Mouse (Mus musculus): ENCODE data around the gene Gm49321. TPM values are rescaled to one million over a fixed set of nuclear protein-coding genes. Genes with fewer than 3 reads are reported as not detected.

The Gm49321 gene
- polyA plus RNA-seq, 1 experiment, result not detected

DNA sequence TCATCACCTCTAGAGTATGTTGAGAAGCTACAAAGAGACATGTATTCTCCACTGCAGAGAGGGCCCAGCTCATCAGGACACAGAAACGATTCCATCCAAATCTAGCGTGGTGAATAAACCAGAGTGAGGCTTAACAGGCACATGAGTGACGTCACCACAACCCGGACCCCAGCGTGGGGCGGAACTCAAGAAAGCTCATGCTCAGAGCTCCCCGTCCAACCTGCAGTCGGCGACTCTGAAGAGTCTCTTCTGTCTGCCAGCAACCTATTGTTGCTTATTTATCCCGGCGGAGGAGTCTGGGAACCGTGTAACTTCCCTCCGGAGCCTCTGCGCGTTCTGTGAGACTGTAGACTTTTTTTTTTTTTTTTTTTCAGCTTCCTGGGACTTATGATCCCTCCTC is 15.4 kb downstream of the Gm49321 start:
- Histone ChIP-seq H3K4me3 (replicated peaks; ENCODE audit: insufficient read depth, low read depth, low read length) (peak overlapping the region; percentile 35), H3K27me3 (ENCODE audit: control insufficient read depth, insufficient read depth, low read length) (no peaks in the 10 kb centered on the region), H3K4me1 (ENCODE audit: control insufficient read depth, insufficient read depth, low read length) (peaks cover 6% of the 10 kb centered on the region), H3K27ac (ENCODE audit: insufficient read depth, low read length) (no peak overlapping the region)
- peak; percentile 45 to 49 for DNase-seq
- WGBS, result 8% methylated on average over 15 of the region's 15 CpGs
- TF ChIP-seq POLR2A (IDR thresholded peaks at IDR 0.05; ENCODE audit: borderline replicate concordance, insufficient read depth, low read length) (no peak), CTCF (IDR thresholded peaks at IDR 0.05; ENCODE audit: borderline replicate concordance, insufficient read depth, low read depth, low read length) (no peak)

DNA sequence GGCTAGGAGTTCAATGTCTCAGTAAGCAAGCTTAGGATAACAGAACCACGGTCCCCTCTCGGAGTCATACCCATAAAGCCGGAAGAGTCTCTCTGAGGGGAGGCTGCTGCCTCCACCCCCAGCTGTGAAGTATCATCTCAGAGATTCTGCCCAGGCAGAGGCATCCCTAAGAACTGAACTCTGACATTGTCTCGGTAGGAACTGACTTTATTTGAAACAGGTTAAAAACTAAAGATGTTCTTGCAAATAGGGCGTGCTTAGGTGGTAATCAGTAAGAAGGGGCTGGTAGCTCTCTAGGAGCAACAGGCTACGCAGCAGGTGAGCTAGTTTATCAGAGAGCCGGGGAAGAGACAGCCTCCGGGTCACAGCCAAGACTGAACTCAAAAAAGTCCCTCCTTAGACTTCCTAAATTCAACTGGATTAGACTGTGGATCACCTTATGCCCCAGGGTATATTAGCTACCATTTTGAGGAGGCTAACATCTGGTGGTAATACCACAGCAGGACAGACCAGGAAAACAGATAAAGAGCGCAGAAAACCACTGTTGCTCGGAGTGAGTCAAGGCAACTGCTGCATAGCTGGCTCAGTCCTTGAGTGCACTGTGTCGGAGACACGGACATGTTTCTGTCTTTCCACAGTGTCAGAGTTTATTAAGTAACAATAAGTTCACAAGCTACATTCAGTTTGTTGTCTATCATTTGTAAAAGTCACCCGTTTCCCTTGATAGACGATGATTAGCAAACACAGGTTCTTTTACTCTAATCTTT is 16.1 kb downstream of the Gm49321 start:
- DNase-seq, result no peak
- Histone ChIP-seq H3K27ac (ENCODE audit: insufficient read depth, low read length) (no peak overlapping the region), H3K4me1 (ENCODE audit: control insufficient read depth, insufficient read depth, low read length) (peaks cover 6% of the 10 kb centered on the region), H3K27me3 (ENCODE audit: control insufficient read depth, insufficient read depth, low read length) (no peaks in the 10 kb centered on the region), H3K4me3 (replicated peaks; ENCODE audit: insufficient read depth, low read depth, low read length) (no peak overlapping the region)
- 63% methylated on average over 14 of the region's 14 CpGs for WGBS
- TF ChIP-seq POLR2A (IDR thresholded peaks at IDR 0.05; ENCODE audit: borderline replicate concordance, insufficient read depth, low read length), result no peak

DNA sequence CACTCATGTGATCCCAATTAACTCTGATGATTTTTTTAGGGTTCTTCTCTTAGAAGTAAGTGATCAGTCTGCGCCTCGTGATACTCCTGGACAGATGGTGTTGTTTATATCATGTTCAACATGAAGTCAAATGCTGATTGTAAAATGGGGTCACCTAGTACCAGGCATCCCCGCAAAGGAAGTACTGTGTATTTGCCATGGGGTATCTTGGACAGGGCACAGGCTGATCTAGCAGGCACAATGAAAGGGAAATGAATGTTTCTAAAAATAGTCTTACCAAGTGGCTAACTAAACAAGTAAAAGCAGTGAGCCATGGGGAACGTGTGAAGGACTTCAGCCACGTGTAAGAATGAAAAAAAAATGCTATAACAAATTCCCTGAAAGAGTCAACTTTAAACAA is 17.3 kb downstream of the Gm49321 start:
- no peaks in the 10 kb centered on the region for H3K27me3 ChIP-seq (ENCODE audit: control insufficient read depth, insufficient read depth, low read length)
- TF ChIP-seq POLR2A (IDR thresholded peaks at IDR 0.05; ENCODE audit: borderline replicate concordance, insufficient read depth, low read length) (no peak), CTCF (IDR thresholded peaks at IDR 0.05; ENCODE audit: borderline replicate concordance, insufficient read depth, low read depth, low read length) (no peak)
- peaks cover 6% of the 10 kb centered on the region for H3K4me1 ChIP-seq (ENCODE audit: control insufficient read depth, insufficient read depth, low read length)
- no peak overlapping the region for H3K4me3 ChIP-seq (replicated peaks; ENCODE audit: insufficient read depth, low read depth, low read length)
- WGBS, result 13% methylated on average over 5 of the region's 5 CpGs
- H3K27ac ChIP-seq (ENCODE audit: insufficient read depth, low read length), result no peak overlapping the region
- DNase-seq, result peak in 1 of 2 experiments; percentile 57

DNA sequence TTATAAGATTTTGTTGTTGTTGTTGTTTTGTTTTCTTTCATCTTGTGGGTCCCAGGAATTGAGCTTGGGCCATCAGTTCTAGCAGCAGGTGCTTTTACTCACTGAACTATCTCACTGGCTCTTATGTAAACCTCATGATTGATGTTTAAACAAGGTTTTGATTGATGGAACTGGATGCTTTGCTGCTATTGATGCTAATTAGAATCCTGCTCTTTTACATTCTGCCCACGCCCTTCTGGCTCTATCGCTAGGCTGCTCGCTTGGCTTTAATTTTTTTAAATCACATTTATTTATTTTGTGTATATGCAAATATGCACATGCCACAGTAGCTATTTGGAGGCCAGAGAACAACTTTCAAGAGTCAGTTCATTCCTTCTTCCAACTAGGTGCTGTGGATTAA is 20.2 kb downstream of the Gm49321 start:
- H3K4me1 ChIP-seq (ENCODE audit: control insufficient read depth, insufficient read depth, low read length), result peaks cover 5% of the 10 kb centered on the region
- no peak overlapping the region for H3K4me3 ChIP-seq (replicated peaks; ENCODE audit: insufficient read depth, low read depth, low read length)
- WGBS, result 93% methylated on average over 3 of the region's 3 CpGs
- no peaks in the 10 kb centered on the region for H3K27me3 ChIP-seq (ENCODE audit: control insufficient read depth, insufficient read depth, low read length)
- TF ChIP-seq POLR2A (IDR thresholded peaks at IDR 0.05; ENCODE audit: borderline replicate concordance, insufficient read depth, low read length) (no peak), CTCF (IDR thresholded peaks at IDR 0.05; ENCODE audit: borderline replicate concordance, insufficient read depth, low read depth, low read length) (no peak)
- no peak for DNase-seq
- H3K27ac ChIP-seq (ENCODE audit: insufficient read depth, low read length), result no peak overlapping the region

DNA sequence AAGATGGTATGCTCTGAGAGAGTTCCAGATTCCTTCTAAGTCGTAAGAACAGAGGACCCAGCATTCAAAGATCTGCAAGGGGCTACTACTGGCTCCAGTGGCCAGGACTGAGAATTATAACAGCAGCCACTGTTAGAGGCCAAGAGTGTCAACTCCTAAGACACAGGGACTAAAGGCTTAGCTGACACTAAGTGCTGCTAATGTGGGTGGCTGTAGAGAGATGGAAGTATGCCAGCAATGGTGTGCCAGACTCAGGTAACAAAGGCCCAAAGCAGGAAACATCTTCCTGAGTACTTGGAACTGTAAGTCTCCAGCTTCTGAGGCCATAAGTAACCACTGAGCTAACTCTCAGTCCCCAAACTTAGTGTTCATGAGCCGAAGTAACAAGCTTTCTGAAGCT is 21.4 kb downstream of the Gm49321 start:
- H3K4me3 ChIP-seq (replicated peaks; ENCODE audit: insufficient read depth, low read depth, low read length), result no peak overlapping the region
- no peak for DNase-seq
- TF ChIP-seq CTCF (IDR thresholded peaks at IDR 0.05; ENCODE audit: borderline replicate concordance, insufficient read depth, low read depth, low read length), result no peak
- no peak for TF ChIP-seq POLR2A (IDR thresholded peaks at IDR 0.05; ENCODE audit: borderline replicate concordance, insufficient read depth, low read length)
- peaks cover 3% of the 10 kb centered on the region for H3K4me1 ChIP-seq (ENCODE audit: control insufficient read depth, insufficient read depth, low read length)
- no peak overlapping the region for H3K27ac ChIP-seq (ENCODE audit: insufficient read depth, low read length)
- no peaks in the 10 kb centered on the region for H3K27me3 ChIP-seq (ENCODE audit: control insufficient read depth, insufficient read depth, low read length)
- 91% methylated on average over 2 of the region's 2 CpGs for WGBS

DNA sequence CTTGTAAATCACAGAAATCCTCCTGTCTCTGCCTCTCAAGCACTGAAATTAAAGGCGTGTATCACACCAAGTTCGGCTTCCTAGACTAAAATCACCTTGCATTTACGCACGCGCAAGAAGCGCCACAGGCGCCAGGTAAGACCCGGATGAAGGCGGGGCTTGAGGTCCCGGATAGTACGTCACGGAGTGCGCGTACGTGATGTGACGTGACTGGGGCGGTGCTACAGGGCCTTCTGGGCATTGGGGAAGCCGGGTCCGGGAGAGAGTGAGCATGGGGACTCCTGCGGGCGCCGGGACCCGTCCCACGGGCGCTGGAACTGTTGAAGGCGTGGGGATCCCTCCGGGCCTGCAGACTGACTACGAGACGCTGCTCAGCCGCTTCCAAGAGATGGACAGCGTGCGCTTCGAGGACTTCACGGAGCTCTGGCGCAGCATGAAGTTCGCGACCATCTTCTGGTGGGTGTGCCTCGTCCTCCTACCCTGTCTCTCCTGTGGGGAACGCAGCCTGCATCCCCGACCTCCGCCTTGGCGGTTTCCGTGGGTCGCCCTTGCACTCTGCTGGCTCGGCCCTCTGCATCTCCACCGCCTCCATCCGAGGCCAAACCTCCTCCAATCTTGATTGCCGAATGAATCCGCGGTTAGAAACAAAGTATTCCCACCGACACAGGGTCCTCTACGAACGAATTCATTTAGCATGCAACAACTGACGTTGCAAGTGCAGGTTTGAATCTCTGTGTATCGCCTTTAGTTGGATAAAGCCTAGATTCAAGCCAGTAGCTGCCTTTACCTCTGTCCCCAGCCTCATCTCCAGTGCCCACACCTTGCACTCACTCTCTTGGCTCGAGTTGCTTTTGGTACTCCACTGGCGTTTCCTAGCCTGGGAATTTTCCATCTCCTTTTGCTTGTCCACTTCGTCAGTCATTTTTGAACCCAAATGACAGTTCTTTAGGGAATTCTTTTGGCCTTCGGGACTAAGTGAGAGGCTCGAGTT is 27.1 kb downstream of the Gm49321 start, which contains the start of gene Snapc1:
Gene Snapc1 (plus strand): TSS at position 191 of the 991 bp plus-strand sequence.
- TF ChIP-seq POLR2A (IDR thresholded peaks at IDR 0.05; ENCODE audit: borderline replicate concordance, insufficient read depth, low read length) (peak; percentile 78; the same call in 1 of the 2 replicates), CTCF (IDR thresholded peaks at IDR 0.05; ENCODE audit: borderline replicate concordance, insufficient read depth, low read depth, low read length) (no peak)
- peak; percentile 96 to 98 for DNase-seq
- Histone ChIP-seq H3K4me3 (replicated peaks; ENCODE audit: insufficient read depth, low read depth, low read length) (peak within 1 kb of the TSS; percentile 66), H3K27ac (ENCODE audit: insufficient read depth, low read length) (peak within 1 kb of the TSS; percentile 53), H3K27me3 (ENCODE audit: control insufficient read depth, insufficient read depth, low read length) (no peaks in the 10 kb centered on the region), H3K4me1 (ENCODE audit: control insufficient read depth, insufficient read depth, low read length) (peaks cover 2% of the 10 kb centered on the region; the same call in 1 of the 2 replicates)
- under 1% methylated on average over 60 of the region's 60 CpGs for WGBS

DNA sequence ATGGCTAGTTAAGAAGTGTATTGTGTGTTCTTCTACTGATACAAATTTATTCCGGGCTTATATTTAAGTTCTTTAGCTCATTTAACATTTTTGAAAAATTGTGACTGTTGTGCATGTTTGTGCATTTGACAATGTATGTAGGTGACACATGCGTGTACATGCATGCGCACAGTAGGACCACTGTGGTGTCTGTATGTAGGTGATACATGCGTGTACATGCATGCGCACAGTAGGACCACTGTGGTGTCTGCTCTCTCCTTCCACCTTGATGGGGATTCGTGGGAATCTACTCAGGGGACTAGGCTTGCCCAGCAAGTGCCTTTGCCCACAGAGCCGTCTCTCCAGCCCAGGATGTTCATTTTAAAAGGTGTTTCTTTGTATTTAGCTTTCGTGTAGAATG is 31.7 kb downstream of the Gm49321 start:
- 98% methylated on average over 8 of the region's 8 CpGs for WGBS
- no peak overlapping the region for H3K27ac ChIP-seq (ENCODE audit: insufficient read depth, low read length)
- no peak overlapping the region for H3K4me3 ChIP-seq (replicated peaks; ENCODE audit: insufficient read depth, low read depth, low read length)
- peaks cover 2% of the 10 kb centered on the region; the same call in 1 of the 2 replicates for H3K4me1 ChIP-seq (ENCODE audit: control insufficient read depth, insufficient read depth, low read length)
- no peak for TF ChIP-seq POLR2A (IDR thresholded peaks at IDR 0.05; ENCODE audit: borderline replicate concordance, insufficient read depth, low read length)
- no peak for TF ChIP-seq CTCF (IDR thresholded peaks at IDR 0.05; ENCODE audit: borderline replicate concordance, insufficient read depth, low read depth, low read length)
- DNase-seq, result no peak
- no peaks in the 10 kb centered on the region for H3K27me3 ChIP-seq (ENCODE audit: control insufficient read depth, insufficient read depth, low read length)

Data from cerebellum, adult 2 months (tissue).